Mouse (Mus musculus) stomach, postnatal 0 days (tissue): ENCODE data around the gene Acaca.

Experiments used
- CTCF ChIP-seq: IDR thresholded peaks from 2 replicates; pipeline ENCODE4 v1.5.1; 2016; ENCODE audit warnings: antibody characterized with exemption, low read depth, mild to moderate bottlenecking, moderate library complexity
- EP300 ChIP-seq: optimal IDR thresholded peaks from 2 replicates; pipeline ENCODE3; 2016; ENCODE audit warnings: antibody characterized with exemption

GRCm38 (mm10) chr11:84115646-84116045 lies 13.8 kb upstream of the Acaca start:
- TF ChIP-seq CTCF, result no peak
- TF ChIP-seq EP300, result no peak
